Mouse (Mus musculus) heart, postnatal 14 days (tissue): ENCODE data around the gene Poldip2. TPM values are rescaled to one million over a fixed set of nuclear protein-coding genes. Genes with fewer than 3 reads are reported as not detected.

Experiments used
- total RNA-seq, 2 experiments: library from RNA; stranded (reverse); gene quantifications; 2 replicates each; pipeline ENCODE4 v1.2.3; 2021

Gene Poldip2
- total RNA-seq, 2 experiments from 2014 or later = 153 to 155 TPM

Other genes with a start within 250 kb of the Poldip2 start
- 1 to 10 TPM in 1 of 2 experiments, under 1 TPM in 1; 0.90 to 1.9 TPM for gene BC030499, start 221.4 kb upstream of the Poldip2 start, total RNA-seq
- 1 to 10 TPM; 2.2 to 4.2 TPM for gene Spag5, start 210.7 kb upstream of the Poldip2 start, total RNA-seq
- 1 to 10 TPM in 1 of 2 experiments, under 1 TPM in 1; 0.54 to 1.0 TPM for gene Aldoc, start 189.2 kb upstream of the Poldip2 start, total RNA-seq
- gene Pigs, start 183.8 kb upstream of the Poldip2 start, total RNA-seq = 10 to 100 TPM; 23.5 to 23.9 TPM
- gene Unc119, start 168.7 kb upstream of the Poldip2 start, total RNA-seq = 1 to 10 TPM; 5.9 to 6.3 TPM
- gene Foxn1, start 125.6 kb upstream of the Poldip2 start, total RNA-seq = under 1 TPM in 1 of 2 experiments, not detected in 1; 0.24 TPM
- not detected for gene Slc13a2, start 90.0 kb upstream of the Poldip2 start, total RNA-seq
- 1 to 10 TPM; 2.3 to 3.1 TPM for gene Slc46a1, start 46.5 kb upstream of the Poldip2 start, total RNA-seq
- under 1 TPM; 0.37 to 0.79 TPM for gene Sarm1, start 14.4 kb upstream of the Poldip2 start, total RNA-seq
- 10 to 100 TPM; 32.0 to 36.5 TPM for gene Vtn, start 13.1 kb upstream of the Poldip2 start, total RNA-seq
- not detected for gene Sebox, start 8.7 kb upstream of the Poldip2 start, total RNA-seq
- gene Tmem199, start within 50 bp of the Poldip2 start, total RNA-seq = 10 to 100 TPM; 11.7 to 12.1 TPM
- gene Tnfaip1, start 24.1 kb downstream of the Poldip2 start, total RNA-seq = 10 to 100 TPM; 47.7 to 50.7 TPM
- gene Ift20, start 24.2 kb downstream of the Poldip2 start, total RNA-seq = 10 to 100 TPM; 48.4 to 50.0 TPM
- 10 to 100 TPM in 1 of 2 experiments, 1 to 10 TPM in 1; 8.8 to 10.3 TPM for gene Tmem97, start 38.6 kb downstream of the Poldip2 start, total RNA-seq
- 10 to 100 TPM; 14.4 to 16.3 TPM for gene Nlk, start 185.2 kb downstream of the Poldip2 start, total RNA-seq
- gene Ccnq, start 239.5 kb downstream of the Poldip2 start, total RNA-seq = 10 to 100 TPM; 12.9 to 14.2 TPM